Mouse (Mus musculus) hindbrain, embryonic 10.5 days (tissue): ENCODE measurements at regions not wholly inside any gene's neighbourhood (a gene's known extent, or its start where the extent isn't known, plus 50 kb on each side); places are given as distances from the start of the nearest gene placed in this dataset.
"Not testable (repeated sequence)": the region's sequence is repeated elsewhere in the genome, so short reads cannot be mapped to it uniquely, and the experiment has no call there.

Experiments
- DNase-seq: peaks from one replicate; pipeline ENCODE4 v3.0.0-alpha.2; 2017; ENCODE audit warnings: low spot score
- H3K27ac ChIP-seq: fragments of 300-500 bp; sonication (generic); 2 replicates; pipeline ENCODE4 v1.5.1; 2016; ENCODE audit warnings: mild to moderate bottlenecking, moderate library complexity
- H3K27me3 ChIP-seq: fragments of 300-500 bp; sonication (generic); 2 replicates; pipeline ENCODE4 v1.6.1; 2016; ENCODE audit warnings: mild to moderate bottlenecking; ENCODE audit not compliant: poor library complexity, insufficient read depth, severe bottlenecking
- H3K36me3 ChIP-seq: fragments of 300-500 bp; sonication (generic); 2 replicates; pipeline ENCODE4 v1.6.1; 2016; ENCODE audit warnings: mild to moderate bottlenecking, moderate library complexity
- H3K4me1 ChIP-seq: fragments of 300-500 bp; sonication (generic); replicated peaks from 2 replicates; pipeline ENCODE4 v1.6.1; 2016; ENCODE audit warnings: mild to moderate bottlenecking
- H3K4me3 ChIP-seq: fragments of 300-500 bp; sonication (generic); 2 replicates; pipeline ENCODE4 v1.5.1; 2016; ENCODE audit warnings: mild to moderate bottlenecking, moderate library complexity
- H3K9me3 ChIP-seq: fragments of 300-500 bp; sonication (generic); 2 replicates; pipeline ENCODE4 v1.6.1; 2016; ENCODE audit warnings: mild to moderate bottlenecking, moderate library complexity
- WGBS: fragments of 180-500 bp; shearing (Covaris S2); methylation state at CpG from one replicate; pipeline ENCODE4 v1.1.7; 2016; 5-methylcytosine and 5-hydroxymethylcytosine counted together

DNA sequence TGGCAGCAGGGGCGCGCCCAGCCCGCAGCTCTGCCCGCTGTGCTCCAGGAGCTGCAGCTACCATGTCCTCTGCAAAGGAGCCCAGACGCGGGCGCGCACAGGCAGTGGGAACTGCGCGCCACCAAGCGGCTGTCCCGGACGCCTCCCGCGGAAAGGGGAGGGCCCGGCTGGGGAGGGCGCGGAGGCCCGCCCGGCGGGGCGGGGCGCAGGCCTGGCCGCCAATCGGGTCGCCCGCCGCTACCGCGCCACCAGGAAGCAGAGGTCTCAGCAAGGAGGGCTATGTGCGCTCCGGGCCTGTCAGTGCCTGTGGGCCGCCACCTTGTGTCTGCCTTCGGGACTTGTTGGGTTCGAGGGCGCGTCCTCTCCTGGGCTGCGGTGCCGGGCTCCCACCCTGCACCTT, 367.0 kb upstream of the Ywhaq start:
- WGBS, result 2% methylated on average over 39 of the region's 39 CpGs
- not testable (repeated sequence) for H3K27ac ChIP-seq, H3K27me3 ChIP-seq, H3K4me1 ChIP-seq, H3K36me3 ChIP-seq
- Histone ChIP-seq H3K4me3 (peak overlapping the region; percentile 55), H3K9me3 (peaks cover 25% of the 10 kb centered on the region; the same call in 1 of the 2 replicates)
- DNase-seq, result peak; percentile 65

DNA sequence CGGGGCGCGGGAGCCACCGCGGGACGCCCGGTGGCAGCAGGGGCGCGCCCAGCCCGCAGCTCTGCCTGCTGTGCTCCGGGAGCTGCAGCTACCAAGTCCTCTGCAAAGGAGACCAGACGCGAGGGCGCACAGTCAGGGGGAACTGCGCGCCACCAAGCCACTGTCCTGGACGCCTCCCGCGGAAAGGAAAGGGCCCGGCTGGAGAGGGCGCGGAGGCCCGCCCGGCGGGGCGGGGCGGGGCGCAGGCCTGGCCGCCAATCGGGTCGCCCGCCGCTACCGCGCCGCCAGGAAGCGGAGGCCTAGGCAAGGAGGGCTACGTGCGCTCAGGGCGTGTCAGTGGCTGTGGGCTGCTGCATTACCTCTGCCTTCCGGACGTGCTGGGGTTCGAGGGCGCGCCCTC, 361.3 kb upstream of the Ywhaq start:
- H3K4me1 ChIP-seq, result not testable (repeated sequence)
- 3% methylated on average over 43 of the region's 45 CpGs for WGBS

DNA sequence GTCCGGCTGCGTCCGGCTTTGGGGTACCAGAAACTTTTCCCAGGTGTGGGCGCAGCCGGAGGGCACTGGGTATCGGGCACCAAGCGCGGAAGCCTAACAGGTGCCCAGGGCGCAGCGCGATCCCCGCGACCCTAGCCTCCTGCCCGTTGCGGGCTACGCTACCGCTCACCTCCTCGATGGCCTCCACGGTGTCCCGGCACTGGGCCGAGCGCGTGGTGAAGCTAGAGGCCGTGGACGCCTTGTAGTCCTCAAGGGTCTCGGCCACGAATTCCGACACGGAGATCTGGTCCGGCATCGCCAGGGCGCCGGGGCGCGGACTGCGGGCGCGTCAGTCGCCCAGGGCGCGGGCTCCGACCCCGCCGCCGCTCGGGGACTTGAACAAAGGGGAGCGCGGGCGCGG, 360.9 kb upstream of the Ywhaq start:
- H3K27me3 ChIP-seq, H3K4me1 ChIP-seq, DNase-seq, H3K36me3 ChIP-seq, H3K27ac ChIP-seq: not testable (repeated sequence)
- peak overlapping the region; percentile 42 for H3K4me3 ChIP-seq
- H3K9me3 ChIP-seq, result peaks cover 11% of the 10 kb centered on the region
- WGBS, result 27% methylated on average over 50 of the region's 50 CpGs

More for the DNA sequence above, 361.3 kb upstream of the Ywhaq start:
- H3K27me3 ChIP-seq, H3K36me3 ChIP-seq, H3K27ac ChIP-seq: not testable (repeated sequence)
- Histone ChIP-seq H3K9me3 (peaks cover 12% of the 10 kb centered on the region), H3K4me3 (peak overlapping the region; percentile 42)
- DNase-seq, result peak; percentile 2

DNA sequence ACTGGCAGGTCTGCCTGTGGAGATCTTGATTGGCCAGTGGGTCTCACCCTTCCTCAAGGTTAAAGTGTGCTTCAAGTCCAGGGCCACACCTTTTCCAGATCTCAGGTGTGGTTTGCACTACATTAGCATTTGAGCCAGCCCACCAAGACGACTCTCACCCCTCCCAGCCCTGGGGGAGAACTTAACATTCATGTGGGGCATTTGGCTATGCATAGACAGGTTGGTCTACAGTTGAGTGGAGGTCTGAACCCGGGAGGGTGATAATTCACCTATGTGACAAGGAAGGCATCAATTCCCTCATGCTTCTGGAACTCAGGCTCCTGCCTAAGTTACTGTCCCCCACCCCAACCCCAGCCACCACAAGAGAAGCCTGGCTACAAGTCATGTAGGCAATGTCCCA, 350.3 kb upstream of the Ywhaq start:
- H3K4me3 ChIP-seq, H3K36me3 ChIP-seq, H3K27ac ChIP-seq, H3K4me1 ChIP-seq, H3K9me3 ChIP-seq, H3K27me3 ChIP-seq, DNase-seq: not testable (repeated sequence)
- WGBS, result 87% methylated on average over 2 of the region's 2 CpGs
